Mouse (Mus musculus) cerebellum, adult 9-10 months (tissue): ENCODE data around the gene 6030452D12Rik.

ENCODE experiments used
- DNase-seq: peaks from one replicate; pipeline ENCODE4 v3.0.0; 2022

Gene 6030452D12Rik

GRCm38 (mm10) chr8:106518763-106519162 is 18.4 kb downstream of the 6030452D12Rik start:
- DNase-seq, result no peak

GRCm38 (mm10) chr8:106520578-106520977 is 20.3 kb downstream of the 6030452D12Rik start:
- no peak for DNase-seq

GRCm38 (mm10) chr8:106521845-106522244 is 21.5 kb downstream of the 6030452D12Rik start:
- DNase-seq, result no peak

- DNase-seq, result no peak
These were observed 26.4 kb downstream of the 6030452D12Rik start for GRCm38 (mm10) chr8:106526725-106527124.

GRCm38 (mm10) chr8:106527241-106528036 is 27.1 kb downstream of the 6030452D12Rik start:
- DNase-seq, result no peak

- no peak for DNase-seq
These were observed 28.4 kb downstream of the 6030452D12Rik start for GRCm38 (mm10) chr8:106528596-106529249.

GRCm38 (mm10) chr8:106529885-106530482 is 29.7 kb downstream of the 6030452D12Rik start:
- no peak for DNase-seq

GRCm38 (mm10) chr8:106530566-106530965 is 30.2 kb downstream of the 6030452D12Rik start:
- DNase-seq, result no peak

GRCm38 (mm10) chr8:106533709-106534108 is 33.4 kb downstream of the 6030452D12Rik start:
- no peak for DNase-seq

- peak; percentile 23 for DNase-seq
These were observed 34.1 kb downstream of the 6030452D12Rik start for GRCm38 (mm10) chr8:106534449-106534848.

- no peak for DNase-seq
These were observed 35.1 kb downstream of the 6030452D12Rik start for GRCm38 (mm10) chr8:106535448-106535847.

GRCm38 (mm10) chr8:106539193-106539592 is 38.9 kb downstream of the 6030452D12Rik start:
- DNase-seq, result no peak

GRCm38 (mm10) chr8:106541002-106541401 is 40.7 kb downstream of the 6030452D12Rik start:
- no peak for DNase-seq

GRCm38 (mm10) chr8:106543043-106543442 is 42.7 kb downstream of the 6030452D12Rik start:
- DNase-seq, result no peak

GRCm38 (mm10) chr8:106545149-106545548 is 44.8 kb downstream of the 6030452D12Rik start:
- no peak for DNase-seq

- no peak for DNase-seq
These were observed 46.4 kb downstream of the 6030452D12Rik start for GRCm38 (mm10) chr8:106546746-106547145.

GRCm38 (mm10) chr8:106548366-106548936 is 48.1 kb downstream of the 6030452D12Rik start:
- no peak for DNase-seq

- DNase-seq, result no peak
These were observed 50.6 kb downstream of the 6030452D12Rik start for GRCm38 (mm10) chr8:106550906-106551305.

- no peak for DNase-seq
These were observed 53.7 kb downstream of the 6030452D12Rik start for GRCm38 (mm10) chr8:106554011-106554410.

- no peak for DNase-seq
These were observed 55.8 kb downstream of the 6030452D12Rik start for GRCm38 (mm10) chr8:106556068-106556645.
